Mouse (Mus musculus) thymus, adult 2 months (tissue): ENCODE measurements around the gene Actl7a. TPM values are rescaled to one million over a fixed set of nuclear protein-coding genes. Genes with fewer than 3 reads are reported as not detected.

Experiments
- DNase-seq: peaks from one replicate; pipeline ENCODE4 v3.0.0; 2021
- H3K27ac ChIP-seq: fragments of 200-500 bp; 2 replicates; pipeline ENCODE4 v1.5.1; 2012; ENCODE audit warnings: low read length, control low read depth; ENCODE audit not compliant: control insufficient read depth, insufficient read depth
- H3K27me3 ChIP-seq: fragments of 200-500 bp; 2 replicates; pipeline ENCODE4 v1.6.1; 2012; ENCODE audit warnings: mild to moderate bottlenecking, low read length, moderate library complexity, mixed read lengths; ENCODE audit not compliant: control insufficient read depth, insufficient read depth
- H3K36me3 ChIP-seq: fragments of 200-500 bp; 2 replicates; pipeline ENCODE4 v1.6.1; 2012; ENCODE audit warnings: mild to moderate bottlenecking, low read length, moderate library complexity; ENCODE audit not compliant: control insufficient read depth, insufficient read depth
- H3K4me1 ChIP-seq: fragments of 200-500 bp; replicated peaks from 2 replicates; pipeline ENCODE4 v1.6.1; 2012; ENCODE audit warnings: low read length; ENCODE audit not compliant: control insufficient read depth, insufficient read depth
- H3K4me3 ChIP-seq: fragments of 200-500 bp; 2 replicates; pipeline ENCODE4 v1.5.1; 2012; ENCODE audit warnings: mild to moderate bottlenecking, low read length, control low read depth, moderate library complexity; ENCODE audit not compliant: control insufficient read depth, insufficient read depth
- CTCF ChIP-seq: fragments of 200-500 bp; IDR thresholded peaks from 2 replicates; pipeline ENCODE4 v1.5.1; 2012; ENCODE audit warnings: mild to moderate bottlenecking, control low read depth, low read length, moderate library complexity, borderline replicate concordance; ENCODE audit not compliant: control insufficient read depth, poor library complexity, insufficient read depth; ENCODE audit errors: extremely low read depth
- POLR2A ChIP-seq: fragments of 200-500 bp; IDR thresholded peaks from 2 replicates; pipeline ENCODE4 v1.6.1; 2012; ENCODE audit warnings: mild to moderate bottlenecking, low read length, control low read depth, moderate library complexity; ENCODE audit not compliant: control insufficient read depth, poor library complexity, insufficient read depth; ENCODE audit errors: extremely low read depth
- WGBS: fragments of 180-500 bp; shearing (Covaris S2); methylation state at CpG from one replicate; pipeline ENCODE4 v1.1.7; 2018; 5-methylcytosine and 5-hydroxymethylcytosine counted together
- polyA plus RNA-seq: library from polyadenylated mRNA; depleted of rRNA; stranded (reverse); fragments of >200 nt; gene quantifications from 2 replicates; pipeline ENCODE4 v1.2.3, GENCODE M21; 2012

Actl7a gene
- polyA plus RNA-seq, 1 experiment = 0.05 TPM

DNA sequence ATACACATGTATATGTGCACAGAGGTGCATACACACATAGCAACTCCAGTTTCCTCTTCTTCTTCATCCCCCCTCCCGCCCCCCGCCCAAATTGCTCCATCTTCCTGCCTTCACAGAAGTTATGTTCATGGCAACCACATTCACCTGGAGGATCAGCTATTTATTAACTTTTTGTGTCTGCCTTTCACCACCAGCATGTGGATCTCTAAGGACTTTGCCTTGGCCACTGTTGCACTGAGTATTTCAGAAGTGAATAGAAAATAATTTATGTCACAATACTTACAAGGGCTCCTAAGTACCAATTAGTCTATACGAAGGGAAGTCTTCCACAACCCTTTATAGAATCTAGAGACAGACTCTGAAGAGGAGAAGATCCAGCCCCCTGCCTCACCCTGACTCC is 25.3 kb upstream of the Actl7a start:
- Histone ChIP-seq H3K4me1 (no peaks in the 10 kb centered on the region), H3K27ac (no peak overlapping the region), H3K36me3 (no peaks in the 10 kb centered on the region), H3K27me3 (no peaks in the 10 kb centered on the region), H3K4me3 (no peak overlapping the region)
- no peak for DNase-seq
- 84% methylated on average over 3 of the region's 3 CpGs for WGBS
- TF ChIP-seq POLR2A (no peak), CTCF (no peak)

DNA sequence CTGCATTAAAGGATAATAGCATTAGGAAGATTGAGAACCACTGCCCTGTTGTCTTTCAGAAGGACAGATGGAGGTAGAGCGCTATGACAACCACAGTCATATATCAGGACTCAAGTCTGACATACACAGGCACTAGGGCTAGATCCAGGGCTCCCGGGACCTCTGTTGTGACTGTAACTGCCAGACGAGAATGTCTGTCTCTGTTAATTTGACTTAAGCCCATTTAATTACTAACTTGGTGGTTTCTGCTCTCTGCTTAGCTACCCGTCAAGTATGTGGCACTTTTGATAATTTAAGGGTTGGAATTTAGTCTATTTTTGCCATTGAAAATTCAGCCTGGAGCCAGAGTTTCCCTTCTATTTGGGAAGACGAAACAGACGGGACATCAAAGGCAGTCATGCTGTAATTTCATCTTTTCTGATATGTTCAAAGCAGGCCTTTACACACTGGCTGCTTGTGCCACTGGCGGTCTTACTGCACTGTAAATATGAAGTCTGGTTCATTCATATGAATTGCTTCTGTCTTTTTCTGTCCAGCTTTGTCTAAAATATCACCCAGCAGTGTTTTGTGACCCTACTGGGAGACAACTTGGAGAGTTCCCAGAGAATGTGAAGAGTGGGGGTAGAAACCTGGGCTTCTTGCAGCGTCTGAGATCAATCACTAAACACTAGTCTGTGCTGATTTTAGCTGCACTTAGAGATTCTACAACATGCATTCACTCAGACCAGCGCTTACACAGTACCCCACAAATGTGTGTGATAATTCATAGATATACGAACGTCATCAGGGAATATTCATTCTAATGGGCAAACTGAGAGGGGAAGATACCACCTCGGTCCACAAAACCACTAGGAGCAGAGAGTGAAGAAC is 24.4 kb upstream of the Actl7a start:
- WGBS = 84% methylated on average over 12 of the region's 12 CpGs

DNA sequence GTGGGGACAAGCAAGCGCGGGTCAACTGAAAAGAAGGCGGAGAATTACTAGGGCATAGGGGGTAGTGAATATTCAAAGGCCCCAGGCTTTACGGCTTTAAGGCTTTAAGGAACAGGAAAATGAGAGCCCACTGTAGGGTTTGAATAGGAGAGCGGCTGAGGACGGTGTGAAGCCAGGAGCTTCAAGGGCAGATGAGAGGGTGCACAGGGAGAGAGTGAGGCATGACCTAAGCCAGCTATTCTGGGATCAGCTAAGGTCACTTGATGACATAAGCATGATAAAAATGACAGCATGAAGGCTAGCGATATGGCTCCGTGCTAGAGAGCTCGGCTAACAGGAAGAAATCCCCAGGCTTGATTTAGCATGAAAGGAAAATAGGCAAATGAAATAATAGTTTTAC is 23.8 kb upstream of the Actl7a start:
- Histone ChIP-seq H3K4me1 (no peaks in the 10 kb centered on the region), H3K27ac (no peak overlapping the region), H3K36me3 (no peaks in the 10 kb centered on the region), H3K27me3 (no peaks in the 10 kb centered on the region), H3K4me3 (no peak overlapping the region)
- TF ChIP-seq CTCF = no peak
- TF ChIP-seq POLR2A = no peak
- no peak for DNase-seq
- WGBS = 77% methylated on average over 9 of the region's 9 CpGs

More for the DNA sequence above, 24.4 kb upstream of the Actl7a start:
- H3K4me3 ChIP-seq = no peak overlapping the region
- no peak for DNase-seq
- H3K36me3 ChIP-seq = no peaks in the 10 kb centered on the region
- H3K27me3 ChIP-seq = no peaks in the 10 kb centered on the region
- H3K27ac ChIP-seq = no peak overlapping the region
- no peaks in the 10 kb centered on the region for H3K4me1 ChIP-seq
- TF ChIP-seq POLR2A (no peak), CTCF (no peak)

DNA sequence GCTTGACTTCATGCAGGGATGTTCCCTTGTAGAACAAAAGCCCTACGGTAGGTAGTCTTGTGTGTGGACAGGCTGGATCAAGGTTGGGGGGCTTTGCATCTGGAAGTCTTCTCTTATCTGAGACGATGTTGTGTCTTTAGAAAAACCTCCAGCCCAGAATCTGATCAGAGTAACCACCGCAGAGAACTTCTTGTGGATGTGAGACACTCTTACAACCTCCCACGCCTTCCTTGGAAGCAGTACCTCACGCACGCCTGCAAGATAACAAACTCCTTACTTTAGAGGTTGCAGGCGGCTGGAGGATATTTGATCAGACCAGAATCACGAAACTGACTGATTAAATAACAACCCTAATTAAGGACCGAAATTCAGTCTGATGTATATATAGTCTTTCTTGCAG is 22.8 kb upstream of the Actl7a start:
- no peak for TF ChIP-seq CTCF
- TF ChIP-seq POLR2A = no peak
- H3K36me3 ChIP-seq = no peaks in the 10 kb centered on the region
- no peak overlapping the region for H3K27ac ChIP-seq
- no peaks in the 10 kb centered on the region for H3K27me3 ChIP-seq
- no peaks in the 10 kb centered on the region for H3K4me1 ChIP-seq
- DNase-seq = no peak
- no peak overlapping the region for H3K4me3 ChIP-seq
- 80% methylated on average over 9 of the region's 9 CpGs for WGBS

DNA sequence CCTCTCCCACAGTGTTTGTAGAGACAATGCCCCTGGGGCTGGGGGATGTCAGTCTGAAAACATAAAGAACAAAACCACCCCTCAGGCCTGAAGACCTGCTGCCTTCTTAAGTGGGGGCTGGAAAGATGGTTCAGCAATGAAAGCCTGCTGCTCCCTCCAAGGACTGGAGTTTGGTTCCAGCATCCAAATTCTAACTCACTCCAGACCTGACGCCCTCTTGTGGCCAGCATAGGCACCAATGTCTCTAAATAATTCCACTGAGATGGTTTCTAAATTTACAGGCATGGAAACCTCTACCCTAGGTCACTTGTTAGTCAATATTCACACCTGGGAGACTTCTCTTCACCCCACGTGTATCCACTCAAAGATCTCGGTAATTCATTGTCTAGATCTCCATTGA is 21.7 kb upstream of the Actl7a start:
- TF ChIP-seq CTCF (no peak), POLR2A (no peak)
- Histone ChIP-seq H3K4me1 (no peaks in the 10 kb centered on the region), H3K27ac (no peak overlapping the region), H3K36me3 (no peaks in the 10 kb centered on the region), H3K4me3 (no peak overlapping the region), H3K27me3 (no peaks in the 10 kb centered on the region)
- DNase-seq = peak; percentile 10
- WGBS = 30% methylated on average over 3 of the region's 3 CpGs

DNA sequence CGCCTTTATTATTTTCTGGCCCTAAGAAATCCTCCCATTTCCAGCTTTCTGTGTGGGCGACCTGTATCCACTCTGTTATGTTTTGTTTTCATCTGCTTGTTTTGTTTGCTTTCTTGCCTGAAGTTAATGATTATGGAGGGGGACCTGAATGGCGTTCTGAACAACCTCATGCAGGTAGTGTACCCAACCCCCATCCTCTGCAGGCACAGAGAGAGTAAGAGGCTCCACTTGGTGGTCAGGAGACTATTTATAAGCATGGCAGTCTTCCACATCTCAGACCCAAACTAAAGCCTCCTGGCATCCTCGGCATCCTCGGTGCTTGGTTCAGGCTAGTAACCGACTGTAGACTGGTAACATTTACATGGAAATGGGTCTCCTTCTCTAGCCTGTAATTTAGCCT is 20.9 kb upstream of the Actl7a start:
- 83% methylated on average over 6 of the region's 6 CpGs for WGBS
- Histone ChIP-seq H3K27me3 (no peaks in the 10 kb centered on the region), H3K27ac (no peak overlapping the region), H3K4me1 (no peaks in the 10 kb centered on the region), H3K36me3 (no peaks in the 10 kb centered on the region), H3K4me3 (no peak overlapping the region)
- TF ChIP-seq CTCF = no peak
- TF ChIP-seq POLR2A = no peak
- no peak for DNase-seq
